Mouse (Mus musculus): ENCODE measurements around the gene Tmem168. TPM values are rescaled to one million over a fixed set of nuclear protein-coding genes. Genes with fewer than 3 reads are reported as not detected.

The Tmem168 gene
- total and polyA plus RNA-seq, 3 experiments: 12.0 to 23.0 TPM; not detected in 1

GRCm38 (mm10) chr6:13619618-13620017 is 11.7 kb upstream of the Tmem168 start:
- Histone ChIP-seq H3K36me3 (ENCODE audit: control insufficient read depth in 1 of 2, insufficient read depth in 2 of 2, low read length in 2 of 2) (peaks cover 0 to 40% of the 10 kb centered on the region in 2 experiments; a peak in 2 of 4 replicates), H3K79me2 (ENCODE audit: control insufficient read depth, insufficient read depth, low read length, poor library complexity) (no peaks in the 10 kb centered on the region), H3K9me3 (replicated peaks; ENCODE audit: insufficient read depth, low read length) (no peaks in the 10 kb centered on the region), H3K4me3 (ENCODE audit: control insufficient read depth in 1 of 2, insufficient read depth in 1 of 2, low read depth in 2 of 2, low read length in 2 of 2) (no peak overlapping the region; a peak in 1 of 4 replicates), H3K27me3 (ENCODE audit: control insufficient read depth in 1 of 2, insufficient read depth in 2 of 2, low read length in 2 of 2) (no peaks in the 10 kb centered on the region), H3K9ac (ENCODE audit: control insufficient read depth, low read depth, low read length, poor library complexity, severe bottlenecking) (no peak overlapping the region; the same call in 1 of the 2 replicates), H3K27ac (ENCODE audit: control insufficient read depth, low read depth, low read length) (peak overlapping the region; percentile 42), H3K4me1 (ENCODE audit: control insufficient read depth in 1 of 2, insufficient read depth in 2 of 2, low read length in 2 of 2) (peaks cover 11 to 36% of the 10 kb centered on the region in 2 experiments)
- 0 out of 2 replicates have a peak, but pooled peaks have one; percentile 38 for TF ChIP-seq MAX (IDR thresholded peaks at IDR 0.05; ENCODE audit: low read length)
- TF ChIP-seq ETS1 (IDR thresholded peaks at IDR 0.05; ENCODE audit: low read depth, low read length): 0 out of 2 replicates have a peak, but pooled peaks have one; percentile 26
- peak; percentile 30; the same call in 1 of the 2 replicates for TF ChIP-seq GATA1 (IDR thresholded peaks at IDR 0.05; ENCODE audit: low read depth, low read length)
- TF ChIP-seq MXI1 (IDR thresholded peaks at IDR 0.05; ENCODE audit: low read depth, low read length): no peak
- peak; percentile 49 to 54 for TF ChIP-seq EP300 (IDR thresholded peaks at IDR 0.05; ENCODE audit: low read depth in 1 of 2, low read length in 2 of 2)
- peak; percentile 75 for DNase-seq (ENCODE audit: low read depth, low spot score)

GRCm38 (mm10) chr6:13617110-13617509 is 9.2 kb upstream of the Tmem168 start:
- no peaks in the 10 kb centered on the region for H3K79me2 ChIP-seq (ENCODE audit: control insufficient read depth, insufficient read depth, low read length, poor library complexity)
- no peak overlapping the region for H3K4me3 ChIP-seq (ENCODE audit: control insufficient read depth in 1 of 2, insufficient read depth in 1 of 2, low read depth in 2 of 2, low read length in 2 of 2)
- H3K9me3 ChIP-seq (replicated peaks; ENCODE audit: insufficient read depth, low read length): no peaks in the 10 kb centered on the region
- peaks cover 14 to 41% of the 10 kb centered on the region in 2 experiments for H3K4me1 ChIP-seq (ENCODE audit: control insufficient read depth in 1 of 2, insufficient read depth in 2 of 2, low read length in 2 of 2)
- peak; percentile 88 for DNase-seq (ENCODE audit: low read depth, low spot score)
- H3K27ac ChIP-seq (ENCODE audit: control insufficient read depth, low read depth, low read length): peak overlapping the region; percentile 61
- H3K27me3 ChIP-seq (ENCODE audit: control insufficient read depth in 1 of 2, insufficient read depth in 2 of 2, low read length in 2 of 2): no peaks in the 10 kb centered on the region
- H3K9ac ChIP-seq (ENCODE audit: control insufficient read depth, low read depth, low read length, poor library complexity, severe bottlenecking): no peak overlapping the region
- H3K36me3 ChIP-seq (ENCODE audit: control insufficient read depth in 1 of 2, insufficient read depth in 2 of 2, low read length in 2 of 2): peaks cover 0 to 47% of the 10 kb centered on the region in 2 experiments; a peak in 2 of 4 replicates
- TF ChIP-seq NRF1 (IDR thresholded peaks at IDR 0.05; ENCODE audit: insufficient read depth, low read depth, low read length, poor library complexity, severe bottlenecking) (no peak), MYC (IDR thresholded peaks at IDR 0.05; ENCODE audit: low read depth, low read length) (peak; percentile 75; the same call in 1 of the 2 replicates), RCOR1 (IDR thresholded peaks at IDR 0.05; ENCODE audit: low read depth, low read length) (peak; percentile 95), MEF2A (IDR thresholded peaks at IDR 0.05; ENCODE audit: extremely low read depth, insufficient replicate concordance, low read depth, low read length, poor library complexity, severe bottlenecking) (0 out of 2 replicates have a peak, but pooled peaks have one; percentile 35), MAX (IDR thresholded peaks at IDR 0.05; ENCODE audit: low read length) (peak; percentile 54; the same call in 1 of the 2 replicates), TCF12 (IDR thresholded peaks at IDR 0.05; ENCODE audit: low read depth, low read length) (peak; percentile 89), ETS1 (IDR thresholded peaks at IDR 0.05; ENCODE audit: low read depth, low read length) (peak; percentile 95), GATA1 (IDR thresholded peaks at IDR 0.05; ENCODE audit: low read depth, low read length) (peak; percentile 92), CHD1 (IDR thresholded peaks at IDR 0.05; ENCODE audit: low read depth, low read length) (no peak), JUND (IDR thresholded peaks at IDR 0.05; ENCODE audit: low read depth, low read length) (no peak), MXI1 (IDR thresholded peaks at IDR 0.05; ENCODE audit: low read depth, low read length) (peak; percentile 65), TAL1 (IDR thresholded peaks at IDR 0.05; ENCODE audit: low read length) (peak; percentile 86), E2F4 (IDR thresholded peaks at IDR 0.05; ENCODE audit: borderline replicate concordance, low read depth, low read length) (no peak), KAT2A (conservative IDR thresholded peaks at IDR 0.05; ENCODE audit: low read depth, low read length) (no peak), UBTF (IDR thresholded peaks at IDR 0.05; ENCODE audit: borderline replicate concordance, insufficient read depth, low read depth, low read length) (no peak), MAZ (IDR thresholded peaks at IDR 0.05; ENCODE audit: low read depth, low read length) (no peak), ZMIZ1 (IDR thresholded peaks at IDR 0.05; ENCODE audit: low read depth, low read length) (no peak), BHLHE40 (IDR thresholded peaks at IDR 0.05; ENCODE audit: borderline replicate concordance, low read depth, low read length) (no peak), USF1 (IDR thresholded peaks at IDR 0.05; ENCODE audit: low read depth, low read length) (no peak), POLR2A (IDR thresholded peaks at IDR 0.05; ENCODE audit: control insufficient read depth in 1 of 2, insufficient read depth in 1 of 2, low read depth in 1 of 2, low read length in 2 of 2, poor library complexity in 1 of 2) (no peak), TBP (IDR thresholded peaks at IDR 0.05; ENCODE audit: low read depth, low read length) (peak; percentile 56; the same call in 1 of the 2 replicates), NELFE (IDR thresholded peaks at IDR 0.05; ENCODE audit: low read depth, low read length) (no peak), EP300 (IDR thresholded peaks at IDR 0.05; ENCODE audit: low read depth in 1 of 2, low read length in 2 of 2) (peak; percentile 92 to 96), CTCF (IDR thresholded peaks at IDR 0.05 in 2 of 3, conservative IDR thresholded peaks at IDR 0.05 in 1 of 3; ENCODE audit: control insufficient read depth in 1 of 3, insufficient read depth in 1 of 3, low read depth in 2 of 3, low read length in 3 of 3, poor library complexity in 1 of 3, severe bottlenecking in 1 of 3) (no peak), SMC3 (IDR thresholded peaks at IDR 0.05; ENCODE audit: low read depth, low read length) (no peak), MYB (IDR thresholded peaks at IDR 0.05; ENCODE audit: low read depth, low read length) (0 out of 2 replicates have a peak, but pooled peaks have one; percentile 19), ZKSCAN1 (IDR thresholded peaks at IDR 0.05; ENCODE audit: low read depth, low read length) (no peak), MAFK (IDR thresholded peaks at IDR 0.05; ENCODE audit: borderline replicate concordance, low read depth, low read length) (no peak), CHD2 (IDR thresholded peaks at IDR 0.05; ENCODE audit: low read length) (no peak), RAD21 (IDR thresholded peaks at IDR 0.05; ENCODE audit: low read depth, low read length) (no peak)
